Mouse (Mus musculus): ENCODE measurements around the gene Igsf9.
A peak's percentile ranks its signal among the peaks of the same experiment; 100 is the strongest.

DNA sequence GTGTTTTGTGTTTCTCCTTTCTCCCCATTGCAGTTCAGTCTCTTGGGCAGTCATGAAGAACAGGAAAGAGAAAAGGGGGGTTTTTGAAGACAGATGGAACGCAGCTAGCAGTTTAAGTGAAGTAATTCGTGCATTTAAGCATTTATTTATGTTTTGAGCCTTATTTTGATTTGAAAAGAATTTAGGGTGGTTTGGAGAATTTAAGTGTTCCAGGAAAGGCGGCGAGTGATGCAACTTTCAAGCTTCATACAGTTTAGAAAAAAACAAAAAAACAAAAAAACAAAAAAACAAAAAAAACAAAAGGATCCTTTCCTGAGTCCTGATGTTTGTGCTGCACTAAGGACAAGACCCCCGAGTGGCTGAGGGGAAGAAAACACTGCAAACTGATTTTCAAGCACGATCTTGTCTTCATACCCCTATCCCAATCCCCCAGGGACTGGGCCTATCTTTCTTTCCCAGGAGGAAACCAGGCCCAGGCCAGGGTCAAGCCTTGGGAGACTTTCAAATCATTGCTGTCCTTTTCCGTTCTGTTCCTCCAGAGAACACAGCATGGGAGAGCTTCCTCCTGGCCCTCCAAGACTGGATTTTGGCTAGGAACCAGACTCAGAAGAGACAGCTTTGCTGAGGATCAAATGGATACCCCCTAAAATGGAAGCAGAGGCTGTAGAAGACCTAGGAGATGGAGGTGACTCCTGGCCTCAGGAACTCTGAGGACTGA lies 33.1 kb downstream of the Igsf9 start:
- TF ChIP-seq ZC3H11A (IDR thresholded peaks at IDR 0.05; ENCODE audit: borderline replicate concordance, low read depth, low read length) (no peak), ZNF384 (IDR thresholded peaks at IDR 0.05; ENCODE audit: low read depth, low read length) (0 out of 2 replicates have a peak, but pooled peaks have one; percentile 10), CHD2 (IDR thresholded peaks at IDR 0.05; ENCODE audit: low read depth, low read length) (no peak), MAFK (IDR thresholded peaks at IDR 0.05; ENCODE audit: insufficient read depth, low read depth, low read length) (no peak), HCFC1 (IDR thresholded peaks at IDR 0.05; ENCODE audit: borderline replicate concordance, insufficient read depth, low read length) (no peak)

Data from ES-E14 (cell line).